Mouse (Mus musculus): Measurements from ENCODE around the gene Lce3e. TPM values are rescaled to one million over a fixed set of nuclear protein-coding genes. Genes with fewer than 3 reads are reported as not detected.

The Lce3e gene
- not detected in 2 replicates for polyA plus RNA-seq (2012; rRNA removed)

- DNase-seq (ENCODE audit: low spot score), result no peak
Observed at GRCm38 (mm10) chr3:92966761-92967160, at the start of gene Lce3e. TSS of gene Lce3e (plus strand) at chr3:92967061.

- DNase-seq (ENCODE audit: low spot score), result no peak
Observed at GRCm38 (mm10) chr3:92920364-92920763, 46.5 kb upstream of the Lce3e start.

GRCm38 (mm10) chr3:92926130-92926529 is 40.7 kb upstream of the Lce3e start, which contains the start of gene Lce3a:
TSS of gene Lce3a (minus strand) at chr3:92926230.
- DNase-seq (ENCODE audit: low spot score), result no peak

- DNase-seq (ENCODE audit: low spot score), result no peak
Observed at GRCm38 (mm10) chr3:92932679-92933078, 34.2 kb upstream of the Lce3e start, which contains the start of gene Lce3b. TSS of gene Lce3b (plus strand) at chr3:92932979.

GRCm38 (mm10) chr3:92944186-92944585 is 22.7 kb upstream of the Lce3e start, which contains the start of gene Lce3c:
TSS of gene Lce3c (plus strand) at chr3:92944486.
- DNase-seq (ENCODE audit: low spot score), result no peak

GRCm38 (mm10) chr3:92957090-92957489 is 9.8 kb upstream of the Lce3e start, which contains the start of gene Lce3d:
TSS of gene Lce3d (plus strand) at chr3:92957390.
- DNase-seq (ENCODE audit: low spot score), result no peak

- DNase-seq (ENCODE audit: low spot score), result no peak
Observed at GRCm38 (mm10) chr3:92978484-92978883, 11.6 kb downstream of the Lce3e start.

- no peak for DNase-seq (ENCODE audit: low spot score)
Observed at GRCm38 (mm10) chr3:92991926-92992325, 25.1 kb downstream of the Lce3e start, which contains the start of gene Lce3f. TSS of gene Lce3f (plus strand) at chr3:92992226.

- DNase-seq (ENCODE audit: low spot score), result peak; percentile 42
Observed at GRCm38 (mm10) chr3:92998691-92999090, 31.8 kb downstream of the Lce3e start.

- DNase-seq (ENCODE audit: low spot score), result no peak
Observed at GRCm38 (mm10) chr3:93000621-93001020, 33.8 kb downstream of the Lce3e start.

GRCm38 (mm10) chr3:93002843-93003242 is 36.0 kb downstream of the Lce3e start:
- DNase-seq (ENCODE audit: low spot score), result no peak

GRCm38 (mm10) chr3:93014378-93014801 is 47.5 kb downstream of the Lce3e start:
- no peak for DNase-seq (ENCODE audit: low spot score)

- no peak for DNase-seq (ENCODE audit: low spot score)
Observed at GRCm38 (mm10) chr3:93014871-93015270, 48.0 kb downstream of the Lce3e start.

- no peak for DNase-seq (ENCODE audit: low spot score)
Observed at GRCm38 (mm10) chr3:93015460-93016104, 48.7 kb downstream of the Lce3e start, which contains the start of gene Crct1. TSS of gene Crct1 (minus strand) at chr3:93015687.

Other genes with a start within 250 kb of the Lce3e start
- gene Lce1f, start 246.7 kb upstream of the Lce3e start, polyA plus RNA-seq (2012; rRNA removed), result not detected in 2 replicates
- not detected in 2 replicates for gene Gm38119, start 228.0 kb upstream of the Lce3e start, polyA plus RNA-seq (2012; rRNA removed)
- not detected in 2 replicates for gene Lce1g, start 214.7 kb upstream of the Lce3e start, polyA plus RNA-seq (2012; rRNA removed)
- not detected in 2 replicates for gene Lce1h, start 202.0 kb upstream of the Lce3e start, polyA plus RNA-seq (2012; rRNA removed)
- not detected in 2 replicates for gene Lce1i, start 188.2 kb upstream of the Lce3e start, polyA plus RNA-seq (2012; rRNA removed)
- gene Lce1j, start 176.5 kb upstream of the Lce3e start, polyA plus RNA-seq (2012; rRNA removed), result not detected in 2 replicates
- not detected in 2 replicates for gene Lce1k, start 159.2 kb upstream of the Lce3e start, polyA plus RNA-seq (2012; rRNA removed)
- not detected in 2 replicates for gene Kprp, start 139.8 kb upstream of the Lce3e start, polyA plus RNA-seq (2012; rRNA removed)
- not detected in 2 replicates for gene Lce1l, start 115.8 kb upstream of the Lce3e start, polyA plus RNA-seq (2012; rRNA removed)
- not detected in 2 replicates for gene 2310050C09Rik, start 96.8 kb upstream of the Lce3e start, polyA plus RNA-seq (2012; rRNA removed)
- gene Lce3a, start 40.8 kb upstream of the Lce3e start, polyA plus RNA-seq (2012; rRNA removed), result not detected in 2 replicates
- gene Lce3b, start 34.1 kb upstream of the Lce3e start, polyA plus RNA-seq (2012; rRNA removed), result not detected in 2 replicates
- gene Lce3c, start 22.6 kb upstream of the Lce3e start, polyA plus RNA-seq (2012; rRNA removed), result not detected in 2 replicates
- not detected in 2 replicates for gene Lce3d, start 9.7 kb upstream of the Lce3e start, polyA plus RNA-seq (2012; rRNA removed)
- gene Lce3f, start 25.2 kb downstream of the Lce3e start, polyA plus RNA-seq (2012; rRNA removed), result not detected in 2 replicates
- not detected in 2 replicates for gene Crct1, start 48.6 kb downstream of the Lce3e start, polyA plus RNA-seq (2012; rRNA removed)
- gene Lce1m, start 52.0 kb downstream of the Lce3e start, polyA plus RNA-seq (2012; rRNA removed), result not detected in 2 replicates
- gene Gm4858, start 101.8 kb downstream of the Lce3e start, polyA plus RNA-seq (2012; rRNA removed), result not detected in 2 replicates
- 0.03 TPM in 1 of 2 replicates, not detected in the other for gene Crnn, start 177.7 kb downstream of the Lce3e start, polyA plus RNA-seq (2012; rRNA removed)
- not detected in 2 replicates for gene Flg2, start 230.2 kb downstream of the Lce3e start, polyA plus RNA-seq (2012; rRNA removed)

All from urinary bladder, adult 2 months (tissue).